Mouse (Mus musculus) hindbrain, embryonic 14.5 days (tissue): ENCODE measurements around the gene Baat. TPM values are rescaled to one million over a fixed set of nuclear protein-coding genes. Genes with fewer than 3 reads are reported as not detected.
"Not testable (repeated sequence)": the region's sequence is repeated elsewhere in the genome, so short reads cannot be mapped to it uniquely, and the experiment has no call there.

Experiments
- ATAC-seq: fragments of 200-750 bp; cut with Nextera tagmentation; 2 replicates; pipeline ENCODE4 v1.8.0; 2017; ENCODE audit warnings: moderate number of reproducible peaks, mild to moderate bottlenecking, moderate TSS enrichment, moderate library complexity; ENCODE audit not compliant: low FRiP score
- DNase-seq: peaks from one replicate; pipeline ENCODE4 v3.0.0-alpha.2; 2015; ENCODE audit warnings: low spot score
- H3K27ac ChIP-seq: fragments of 300-500 bp; sonication (generic); 2 replicates; pipeline ENCODE4 v1.5.1; 2014; ENCODE audit warnings: mild to moderate bottlenecking, moderate library complexity
- H3K27me3 ChIP-seq: fragments of 300-500 bp; sonication (generic); 2 replicates; pipeline ENCODE4 v1.6.1; 2014; ENCODE audit warnings: mild to moderate bottlenecking, low read length, mixed read lengths; ENCODE audit not compliant: control insufficient read depth, insufficient read depth
- H3K36me3 ChIP-seq: fragments of 300-500 bp; sonication (generic); replicated peaks from 2 replicates; pipeline ENCODE4 v1.6.1; 2014; ENCODE audit not compliant: control insufficient read depth, insufficient read depth
- H3K4me1 ChIP-seq: fragments of 300-500 bp; sonication (generic); replicated peaks from 2 replicates; pipeline ENCODE4 v1.6.1; 2014; ENCODE audit warnings: antibody characterized with exemption, low read length, mixed read lengths; ENCODE audit not compliant: control insufficient read depth, insufficient read depth
- H3K4me2 ChIP-seq: fragments of 300-500 bp; sonication (generic); replicated peaks from 2 replicates; pipeline ENCODE4 v1.6.1; 2014; ENCODE audit warnings: mild to moderate bottlenecking, moderate library complexity
- H3K4me3 ChIP-seq: fragments of 300-500 bp; sonication (generic); replicated peaks from 2 replicates; pipeline ENCODE4 v1.5.1; 2014; ENCODE audit warnings: mild to moderate bottlenecking, low read length
- H3K9ac ChIP-seq: fragments of 300-500 bp; sonication (generic); 2 replicates; pipeline ENCODE4 v1.6.1; 2014
- H3K9me3 ChIP-seq: fragments of 300-500 bp; sonication (generic); 2 replicates; pipeline ENCODE4 v1.6.1; 2016; ENCODE audit warnings: low read length; ENCODE audit not compliant: control insufficient read depth
- WGBS: fragments of 180-500 bp; shearing (Covaris S2); extraction: QIAGEN DNeasy Blood & Tissue Kit; methylation state at CpG from one replicate; pipeline ENCODE4 v1.1.7; 2014; 5-methylcytosine and 5-hydroxymethylcytosine counted together
- polyA plus RNA-seq: library from polyadenylated mRNA; unstranded; fragments of >200 nt; fragmentation: Nextera tagmentation; extraction: Ambion mirVana; gene quantifications from 2 replicates; pipeline ENCODE4 v1.2.1, GENCODE M21; 2014

The Baat gene
- polyA plus RNA-seq, 1 experiment from 2014 or later = not detected

- DNase-seq (no peak), ATAC-seq (no peak)
- Histone ChIP-seq H3K4me2 (no peak overlapping the region), H3K36me3 (peaks cover 26% of the 10 kb centered on the region), H3K9ac (no peak overlapping the region), H3K9me3 (no peaks in the 10 kb centered on the region), H3K4me1 (no peaks in the 10 kb centered on the region), H3K4me3 (no peak overlapping the region), H3K27ac (no peak overlapping the region), H3K27me3 (no peaks in the 10 kb centered on the region)
- 91% methylated on average over 2 of the region's 2 CpGs for WGBS
Measured at GRCm38 (mm10) chr4:49509183-49509582, 2.8 kb upstream of the Baat start.

GRCm38 (mm10) chr4:49503563-49503962 lies 2.8 kb downstream of the Baat start:
- Histone ChIP-seq H3K4me1 (no peaks in the 10 kb centered on the region), H3K36me3 (no peaks in the 10 kb centered on the region), H3K4me3 (no peak overlapping the region), H3K9me3 (no peaks in the 10 kb centered on the region), H3K9ac (no peak overlapping the region), H3K27ac (no peak overlapping the region), H3K27me3 (no peaks in the 10 kb centered on the region), H3K4me2 (no peak overlapping the region)
- 96% methylated on average over 1 of the region's 1 CpGs for WGBS
- no peak for DNase-seq
- no peak for ATAC-seq

- WGBS = 83% methylated on average over 3 of the region's 3 CpGs
- H3K9me3 ChIP-seq, H3K9ac ChIP-seq, ATAC-seq, H3K27me3 ChIP-seq, DNase-seq, H3K4me2 ChIP-seq, H3K27ac ChIP-seq, H3K36me3 ChIP-seq, H3K4me3 ChIP-seq, H3K4me1 ChIP-seq: not testable (repeated sequence)
Measured at GRCm38 (mm10) chr4:49485934-49486650, 20.3 kb downstream of the Baat start.

- H3K4me1 ChIP-seq = no peaks in the 10 kb centered on the region
- no peaks in the 10 kb centered on the region for H3K9me3 ChIP-seq
- no peaks in the 10 kb centered on the region for H3K36me3 ChIP-seq
- no peak overlapping the region for H3K4me3 ChIP-seq
- DNase-seq (no peak), ATAC-seq (no peak)
- no peak overlapping the region for H3K27ac ChIP-seq
- no peaks in the 10 kb centered on the region for H3K27me3 ChIP-seq
- no peak overlapping the region for H3K4me2 ChIP-seq
- no peak overlapping the region for H3K9ac ChIP-seq
Measured at GRCm38 (mm10) chr4:49485442-49485841, 20.9 kb downstream of the Baat start.

- Histone ChIP-seq H3K4me3 (no peak overlapping the region), H3K27ac (no peak overlapping the region), H3K36me3 (no peaks in the 10 kb centered on the region), H3K27me3 (no peaks in the 10 kb centered on the region), H3K9me3 (no peaks in the 10 kb centered on the region), H3K4me1 (peaks cover 6% of the 10 kb centered on the region; the same call in 1 of the 2 replicates), H3K4me2 (no peak overlapping the region), H3K9ac (no peak overlapping the region)
- 60% methylated on average over 3 of the region's 3 CpGs for WGBS
- ATAC-seq (no peak), DNase-seq (no peak)
Measured at GRCm38 (mm10) chr4:49480896-49481295, 25.5 kb downstream of the Baat start.

- Histone ChIP-seq H3K27ac (no peak overlapping the region), H3K4me2 (no peak overlapping the region; the same call in 1 of the 2 replicates), H3K4me1 (peaks cover 6% of the 10 kb centered on the region; the same call in 1 of the 2 replicates), H3K9ac (no peak overlapping the region), H3K9me3 (no peaks in the 10 kb centered on the region), H3K27me3 (no peaks in the 10 kb centered on the region), H3K4me3 (no peak overlapping the region), H3K36me3 (no peaks in the 10 kb centered on the region)
- DNase-seq (no peak), ATAC-seq (no peak)
- WGBS = 27% methylated on average over 21 of the region's 21 CpGs
Measured at GRCm38 (mm10) chr4:49480104-49480760, 26.1 kb downstream of the Baat start.

- not testable (repeated sequence) for H3K4me3 ChIP-seq, H3K27me3 ChIP-seq, H3K9me3 ChIP-seq, H3K36me3 ChIP-seq, H3K4me1 ChIP-seq, H3K4me2 ChIP-seq, DNase-seq, H3K27ac ChIP-seq, ATAC-seq, H3K9ac ChIP-seq
- WGBS = 12% methylated on average over 2 of the region's 2 CpGs
Measured at GRCm38 (mm10) chr4:49479035-49479434, 27.3 kb downstream of the Baat start.

- peaks cover 6% of the 10 kb centered on the region; the same call in 1 of the 2 replicates for H3K4me1 ChIP-seq
- ATAC-seq = peak; percentile 60; the same call in 1 of the 2 replicates
Measured at GRCm38 (mm10) chr4:49478118-49478877, 28.1 kb downstream of the Baat start.

GRCm38 (mm10) chr4:49474583-49474982 lies 31.8 kb downstream of the Baat start:
- Histone ChIP-seq H3K9me3 (no peaks in the 10 kb centered on the region), H3K4me1 (peaks cover 6% of the 10 kb centered on the region; the same call in 1 of the 2 replicates), H3K4me2 (no peak overlapping the region), H3K27ac (no peak overlapping the region), H3K9ac (no peak overlapping the region), H3K36me3 (no peaks in the 10 kb centered on the region), H3K27me3 (no peaks in the 10 kb centered on the region), H3K4me3 (no peak overlapping the region)
- ATAC-seq (no peak), DNase-seq (no peak)

More at GRCm38 (mm10) chr4:49478118-49478877, 28.1 kb downstream of the Baat start:
- DNase-seq = no peak
- Histone ChIP-seq H3K9ac (no peak overlapping the region), H3K27me3 (no peaks in the 10 kb centered on the region), H3K9me3 (no peaks in the 10 kb centered on the region), H3K27ac (no peak overlapping the region), H3K36me3 (no peaks in the 10 kb centered on the region), H3K4me2 (peak overlapping the region; percentile 49), H3K4me3 (0 out of 2 replicates have a peak overlapping the region, but pooled peaks have one; percentile 9)
- 20% methylated on average over 18 of the region's 19 CpGs for WGBS
